Mouse (Mus musculus) myocyte (in vitro differentiated cells): ENCODE measurements at regions not wholly inside any gene's neighbourhood (a gene's known extent, or its start where the extent isn't known, plus 50 kb on each side); places are given as distances from the start of the nearest gene placed in this dataset.

Experiments
- CEBPB ChIP-seq: IDR thresholded peaks from 2 replicates; pipeline ENCODE4 v1.6.1; 2011; ENCODE audit warnings: mild to moderate bottlenecking, moderate library complexity; ENCODE audit not compliant: poor library complexity, insufficient read depth, severe bottlenecking
- E2F4 ChIP-seq: IDR thresholded peaks from one replicate; pipeline ENCODE4 v1.6.1; 2011; ENCODE audit warnings: mild to moderate bottlenecking, control low read depth, moderate library complexity; ENCODE audit not compliant: insufficient read depth
- MAX ChIP-seq: IDR thresholded peaks from one replicate; pipeline ENCODE4 v1.6.1; 2011; ENCODE audit warnings: low read depth, mild to moderate bottlenecking, control low read depth
- MYOD1 ChIP-seq, 3 experiments: IDR thresholded peaks; one replicate each; pipeline ENCODE4 v1.6.1; 2011; ENCODE audit warnings: control low read depth in 2 of 3, low read depth in 2 of 3, mild to moderate bottlenecking in 2 of 3, moderate library complexity in 1 of 3; ENCODE audit not compliant: insufficient read length in 2 of 3, control insufficient read depth in 1 of 3
- MYOG ChIP-seq, 3 experiments: IDR thresholded peaks; one replicate each; pipeline ENCODE4 v1.6.1; 2011; ENCODE audit warnings: control low read depth in 2 of 3, low read depth in 2 of 3, mild to moderate bottlenecking in 2 of 3; ENCODE audit not compliant: insufficient read length in 2 of 3, control insufficient read depth in 1 of 3, insufficient read depth in 1 of 3
- POLR2A ChIP-seq: IDR thresholded peaks from one replicate; pipeline ENCODE4 v1.6.1; 2011; ENCODE audit warnings: low read depth, mild to moderate bottlenecking, control low read depth, moderate library complexity; ENCODE audit not compliant: insufficient read length
- POLR2AphosphoS2 ChIP-seq: IDR thresholded peaks from one replicate; pipeline ENCODE4 v1.6.1; 2011; ENCODE audit warnings: low read depth, control low read depth; ENCODE audit not compliant: insufficient read length
- REST ChIP-seq: IDR thresholded peaks from one replicate; pipeline ENCODE4 v1.6.1; 2011; ENCODE audit warnings: mild to moderate bottlenecking, control low read depth, moderate library complexity; ENCODE audit not compliant: insufficient read depth, insufficient read length
- SRF ChIP-seq: IDR thresholded peaks from one replicate; pipeline ENCODE4 v1.6.1; 2011; ENCODE audit warnings: low read depth; ENCODE audit not compliant: control insufficient read depth, insufficient read length
- TCF12 ChIP-seq: IDR thresholded peaks from one replicate; pipeline ENCODE4 v1.6.1; 2011; ENCODE audit warnings: mild to moderate bottlenecking, control low read depth; ENCODE audit not compliant: poor library complexity, insufficient read depth, severe bottlenecking
- TCF3 ChIP-seq: IDR thresholded peaks from one replicate; pipeline ENCODE4 v1.6.1; 2011; ENCODE audit warnings: low read depth, control low read depth; ENCODE audit not compliant: insufficient read length
- USF1 ChIP-seq: IDR thresholded peaks from one replicate; pipeline ENCODE4 v1.6.1; 2011; ENCODE audit warnings: low read depth, mild to moderate bottlenecking, control low read depth, moderate library complexity

DNA sequence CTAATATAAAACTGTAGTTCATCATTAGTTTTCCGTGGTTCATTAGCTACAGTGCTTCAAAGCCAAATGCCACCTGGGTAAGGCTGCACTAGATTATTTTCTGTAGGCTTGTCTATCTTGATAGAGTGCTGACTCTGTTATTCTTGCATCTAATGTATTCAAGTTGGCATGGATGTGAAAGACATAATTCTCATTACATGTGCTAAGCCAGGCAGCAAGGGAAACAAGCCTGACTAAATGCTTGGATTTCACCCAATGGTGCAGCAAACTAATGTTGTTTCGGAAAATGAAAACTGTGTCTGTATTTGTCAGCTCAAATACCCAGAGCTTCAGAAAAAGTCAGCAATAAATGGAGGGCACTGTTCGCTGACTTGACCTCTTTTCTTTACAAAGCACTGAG is 114.3 kb downstream of the Nup35 start:
- TF ChIP-seq POLR2A = no peak
- TF ChIP-seq MYOG (IDR thresholded peaks at IDR 0.05; ENCODE audit: control insufficient read depth in 1 of 3, insufficient read depth in 1 of 3, insufficient read length in 2 of 3, low read depth in 2 of 3) = no peak
- TF ChIP-seq E2F4 = no peak
- no peak for TF ChIP-seq USF1
- TF ChIP-seq TCF12 = no peak
- TF ChIP-seq POLR2AphosphoS2 = no peak
- TF ChIP-seq CEBPB = no peak
- TF ChIP-seq REST = no peak
- TF ChIP-seq MYOD1 (IDR thresholded peaks at IDR 0.05; ENCODE audit: control insufficient read depth in 1 of 3, insufficient read length in 2 of 3, low read depth in 2 of 3) = no peak
- TF ChIP-seq MAX = no peak
- TF ChIP-seq TCF3 = no peak
- TF ChIP-seq SRF = no peak
